Mouse (Mus musculus): Measurements from ENCODE around the gene Lrrc8c. TPM values are rescaled to one million over a fixed set of nuclear protein-coding genes. Genes with fewer than 3 reads are reported as not detected.
"Not testable (repeated sequence)": the region's sequence is repeated elsewhere in the genome, so short reads cannot be mapped to it uniquely, and the experiment has no call there.

Gene Lrrc8c
- polyA plus RNA-seq, 1 experiment = 7.9 TPM

GRCm38 (mm10) chr5:105635576-105635975 lies 116.4 kb downstream of the Lrrc8c start:
- TF ChIP-seq CTCF (IDR thresholded peaks at IDR 0.05; ENCODE audit: borderline replicate concordance, insufficient read depth, low read depth, low read length) (no peak), POLR2A (IDR thresholded peaks at IDR 0.05; ENCODE audit: borderline replicate concordance, insufficient read depth, low read length) (no peak)
- no peak overlapping the region for H3K4me3 ChIP-seq (replicated peaks; ENCODE audit: insufficient read depth, low read depth, low read length)
- no peak overlapping the region for H3K27ac ChIP-seq (ENCODE audit: insufficient read depth, low read length)
- H3K27me3 ChIP-seq (ENCODE audit: control insufficient read depth, insufficient read depth, low read length) = no peaks in the 10 kb centered on the region
- DNase-seq = no peak
- H3K4me1 ChIP-seq (ENCODE audit: control insufficient read depth, insufficient read depth, low read length) = no peaks in the 10 kb centered on the region
- WGBS = 66% methylated on average over 6 of the region's 6 CpGs

DNA sequence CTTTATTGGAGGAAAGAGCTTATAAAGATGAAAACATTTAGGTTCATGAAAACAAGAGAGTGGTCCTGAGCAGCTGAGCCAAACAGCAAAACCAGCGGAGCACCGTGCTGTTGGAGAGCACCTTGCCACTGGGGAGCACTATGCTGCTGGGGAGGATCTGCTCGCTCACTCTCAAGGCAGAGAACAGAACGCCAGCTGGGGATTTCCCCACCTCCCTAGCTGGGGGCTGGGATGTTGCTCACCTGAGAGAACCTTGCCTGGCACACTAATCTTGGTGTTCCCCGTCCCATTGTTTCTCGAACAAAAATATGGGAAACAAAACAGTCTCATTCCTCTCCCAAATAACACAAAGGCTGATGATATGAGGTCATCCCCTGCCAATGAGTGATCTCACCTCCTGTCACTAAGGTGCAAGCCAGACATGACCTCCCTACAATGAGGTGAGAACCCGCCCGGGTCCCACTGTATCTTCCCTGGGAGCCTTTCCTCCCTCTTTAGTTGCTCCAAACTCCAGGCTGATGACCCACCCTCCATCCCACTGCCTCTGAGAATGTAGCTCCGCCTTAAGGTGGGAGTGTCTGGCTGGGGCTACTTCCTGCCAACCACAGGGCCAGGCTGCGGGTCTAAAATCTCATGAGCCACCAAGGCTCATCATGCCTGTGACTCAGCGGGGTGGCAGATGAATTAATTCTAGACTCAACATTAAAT lies 117.5 kb downstream of the Lrrc8c start:
- no peaks in the 10 kb centered on the region for H3K4me1 ChIP-seq (ENCODE audit: control insufficient read depth, insufficient read depth, low read length)
- no peak overlapping the region for H3K4me3 ChIP-seq (replicated peaks; ENCODE audit: insufficient read depth, low read depth, low read length)
- TF ChIP-seq POLR2A (IDR thresholded peaks at IDR 0.05; ENCODE audit: borderline replicate concordance, insufficient read depth, low read length) (no peak), CTCF (IDR thresholded peaks at IDR 0.05; ENCODE audit: borderline replicate concordance, insufficient read depth, low read depth, low read length) (no peak)
- no peak for DNase-seq
- no peak overlapping the region for H3K27ac ChIP-seq (ENCODE audit: insufficient read depth, low read length)
- WGBS = 85% methylated on average over 11 of the region's 11 CpGs
- no peaks in the 10 kb centered on the region for H3K27me3 ChIP-seq (ENCODE audit: control insufficient read depth, insufficient read depth, low read length)

- H3K4me1 ChIP-seq (ENCODE audit: control insufficient read depth, insufficient read depth, low read length); H3K4me3 ChIP-seq (replicated peaks; ENCODE audit: insufficient read depth, low read depth, low read length); H3K27ac ChIP-seq (ENCODE audit: insufficient read depth, low read length); DNase-seq; H3K27me3 ChIP-seq (ENCODE audit: control insufficient read depth, insufficient read depth, low read length): not testable (repeated sequence)
- 94% methylated on average over 2 of the region's 2 CpGs for WGBS
Observed at GRCm38 (mm10) chr5:105638266-105638665, 119.1 kb downstream of the Lrrc8c start.

DNA sequence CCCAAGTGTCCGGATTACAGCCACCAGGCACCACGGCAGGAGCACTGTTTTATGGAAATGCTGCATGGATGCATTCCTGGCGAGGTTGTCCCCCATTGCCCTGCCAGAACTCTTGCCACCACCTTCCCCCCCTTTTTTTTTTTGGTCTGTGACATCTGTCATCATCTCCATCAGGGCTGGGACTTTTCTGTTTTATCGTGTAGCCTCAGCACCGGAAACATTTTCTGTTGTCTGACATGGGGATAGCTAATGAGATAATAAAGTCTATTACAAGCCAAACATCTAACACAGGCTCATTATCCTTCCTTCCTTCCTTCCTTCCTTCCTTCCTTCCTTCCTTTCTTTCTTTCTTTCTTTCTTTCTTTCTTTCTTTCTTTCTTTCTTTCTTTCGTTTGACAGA lies 119.7 kb downstream of the Lrrc8c start:
- WGBS = 75% methylated on average over 6 of the region's 6 CpGs
- Histone ChIP-seq H3K4me3 (replicated peaks; ENCODE audit: insufficient read depth, low read depth, low read length) (no peak overlapping the region), H3K4me1 (ENCODE audit: control insufficient read depth, insufficient read depth, low read length) (no peaks in the 10 kb centered on the region), H3K27me3 (ENCODE audit: control insufficient read depth, insufficient read depth, low read length) (no peaks in the 10 kb centered on the region), H3K27ac (ENCODE audit: insufficient read depth, low read length) (no peak overlapping the region)
- TF ChIP-seq POLR2A (IDR thresholded peaks at IDR 0.05; ENCODE audit: borderline replicate concordance, insufficient read depth, low read length) = no peak
- no peak for DNase-seq

DNA sequence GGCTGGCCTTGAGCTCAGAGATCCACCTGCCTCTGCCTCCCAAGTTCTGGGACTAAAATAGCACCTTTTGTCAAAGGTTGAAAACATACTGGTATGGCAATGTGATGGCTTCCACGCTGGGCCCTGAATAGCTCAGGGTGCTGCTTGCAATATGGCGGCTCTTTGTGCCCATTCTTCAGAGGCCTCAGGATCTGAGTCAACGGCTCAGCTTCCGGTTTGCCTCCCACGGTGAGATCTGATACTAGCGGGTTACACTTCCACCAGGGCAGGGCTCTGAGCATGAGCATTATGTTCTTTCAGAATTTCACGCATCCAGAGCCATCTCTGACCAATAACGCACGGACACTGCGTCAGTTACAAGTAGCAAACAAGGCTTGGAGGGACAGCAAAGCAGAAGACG lies 120.2 kb downstream of the Lrrc8c start:
- no peak overlapping the region for H3K4me3 ChIP-seq (replicated peaks; ENCODE audit: insufficient read depth, low read depth, low read length)
- H3K27me3 ChIP-seq (ENCODE audit: control insufficient read depth, insufficient read depth, low read length) = no peaks in the 10 kb centered on the region
- DNase-seq = no peak
- 93% methylated on average over 11 of the region's 11 CpGs for WGBS
- no peak overlapping the region for H3K27ac ChIP-seq (ENCODE audit: insufficient read depth, low read length)
- TF ChIP-seq POLR2A (IDR thresholded peaks at IDR 0.05; ENCODE audit: borderline replicate concordance, insufficient read depth, low read length) (no peak), CTCF (IDR thresholded peaks at IDR 0.05; ENCODE audit: borderline replicate concordance, insufficient read depth, low read depth, low read length) (no peak)
- H3K4me1 ChIP-seq (ENCODE audit: control insufficient read depth, insufficient read depth, low read length) = no peaks in the 10 kb centered on the region

GRCm38 (mm10) chr5:105642517-105642916 lies 123.3 kb downstream of the Lrrc8c start:
- H3K27me3 ChIP-seq (ENCODE audit: control insufficient read depth, insufficient read depth, low read length) = no peaks in the 10 kb centered on the region
- H3K4me1 ChIP-seq (ENCODE audit: control insufficient read depth, insufficient read depth, low read length) = no peaks in the 10 kb centered on the region
- WGBS = 94% methylated on average over 5 of the region's 5 CpGs
- no peak for DNase-seq
- TF ChIP-seq POLR2A (IDR thresholded peaks at IDR 0.05; ENCODE audit: borderline replicate concordance, insufficient read depth, low read length) = no peak
- no peak for TF ChIP-seq CTCF (IDR thresholded peaks at IDR 0.05; ENCODE audit: borderline replicate concordance, insufficient read depth, low read depth, low read length)
- H3K4me3 ChIP-seq (replicated peaks; ENCODE audit: insufficient read depth, low read depth, low read length) = no peak overlapping the region
- no peak overlapping the region for H3K27ac ChIP-seq (ENCODE audit: insufficient read depth, low read length)

DNA sequence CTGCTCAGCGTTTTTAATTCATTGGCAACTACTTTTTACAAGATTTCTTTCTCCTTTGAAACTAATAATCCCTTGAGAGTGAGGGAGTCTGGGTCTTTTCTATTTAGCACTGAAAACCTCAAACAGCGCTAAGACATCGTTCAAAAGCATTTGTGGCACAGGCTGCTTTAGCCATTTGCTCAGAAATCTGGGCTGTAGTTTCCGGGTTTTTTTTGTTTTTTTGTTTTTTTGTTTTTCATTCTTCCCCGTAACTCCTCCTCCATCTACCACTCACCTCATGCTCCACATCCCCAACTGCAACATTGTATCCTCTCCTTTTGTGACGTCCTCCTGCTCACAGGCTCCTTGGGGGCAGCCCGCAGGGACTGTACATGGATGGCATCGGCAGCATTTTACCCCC lies 124.1 kb downstream of the Lrrc8c start:
- no peak for DNase-seq
- no peak for TF ChIP-seq CTCF (IDR thresholded peaks at IDR 0.05; ENCODE audit: borderline replicate concordance, insufficient read depth, low read depth, low read length)
- TF ChIP-seq POLR2A (IDR thresholded peaks at IDR 0.05; ENCODE audit: borderline replicate concordance, insufficient read depth, low read length) = no peak
- WGBS = 72% methylated on average over 8 of the region's 8 CpGs
- no peak overlapping the region for H3K27ac ChIP-seq (ENCODE audit: insufficient read depth, low read length)
- no peaks in the 10 kb centered on the region for H3K27me3 ChIP-seq (ENCODE audit: control insufficient read depth, insufficient read depth, low read length)
- no peaks in the 10 kb centered on the region for H3K4me1 ChIP-seq (ENCODE audit: control insufficient read depth, insufficient read depth, low read length)
- H3K4me3 ChIP-seq (replicated peaks; ENCODE audit: insufficient read depth, low read depth, low read length) = no peak overlapping the region

DNA sequence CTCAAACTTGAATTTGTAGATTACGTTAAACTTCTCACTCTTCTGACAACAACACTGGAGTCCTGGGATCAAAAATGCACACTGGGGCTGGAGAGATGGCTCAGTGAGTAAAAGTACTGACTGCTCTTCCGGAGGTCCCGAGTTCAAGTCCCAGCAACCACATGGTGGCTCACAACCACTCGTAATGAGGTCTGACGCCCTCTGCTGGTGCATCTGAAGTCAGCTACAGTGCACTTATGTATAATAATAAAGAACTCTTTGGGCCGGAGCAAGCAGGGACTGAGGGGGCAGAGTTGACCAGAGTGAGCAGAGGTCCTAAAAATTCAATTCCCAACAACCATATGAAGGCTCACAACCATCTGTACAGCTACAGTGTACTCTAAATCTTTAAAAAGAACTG lies 125.0 kb downstream of the Lrrc8c start:
- Histone ChIP-seq H3K4me1 (ENCODE audit: control insufficient read depth, insufficient read depth, low read length) (no peaks in the 10 kb centered on the region), H3K27me3 (ENCODE audit: control insufficient read depth, insufficient read depth, low read length) (no peaks in the 10 kb centered on the region), H3K27ac (ENCODE audit: insufficient read depth, low read length) (no peak overlapping the region), H3K4me3 (replicated peaks; ENCODE audit: insufficient read depth, low read depth, low read length) (no peak overlapping the region)
- DNase-seq = no peak
- WGBS = 87% methylated on average over 6 of the region's 6 CpGs
- TF ChIP-seq CTCF (IDR thresholded peaks at IDR 0.05; ENCODE audit: borderline replicate concordance, insufficient read depth, low read depth, low read length) (no peak), POLR2A (IDR thresholded peaks at IDR 0.05; ENCODE audit: borderline replicate concordance, insufficient read depth, low read length) (no peak)
